Mouse (Mus musculus): Measurements from ENCODE around the gene Avil.
"Not testable (repeated sequence)": the region's sequence is repeated elsewhere in the genome, so short reads cannot be mapped to it uniquely, and the experiment has no call there.

Gene Avil

GRCm38 (mm10) chr10:127059174-127059967 is 58.9 kb downstream of the Avil start:
- no peak for DNase-seq (ENCODE audit: low read depth in 1 of 2, low spot score in 2 of 2)

DNA sequence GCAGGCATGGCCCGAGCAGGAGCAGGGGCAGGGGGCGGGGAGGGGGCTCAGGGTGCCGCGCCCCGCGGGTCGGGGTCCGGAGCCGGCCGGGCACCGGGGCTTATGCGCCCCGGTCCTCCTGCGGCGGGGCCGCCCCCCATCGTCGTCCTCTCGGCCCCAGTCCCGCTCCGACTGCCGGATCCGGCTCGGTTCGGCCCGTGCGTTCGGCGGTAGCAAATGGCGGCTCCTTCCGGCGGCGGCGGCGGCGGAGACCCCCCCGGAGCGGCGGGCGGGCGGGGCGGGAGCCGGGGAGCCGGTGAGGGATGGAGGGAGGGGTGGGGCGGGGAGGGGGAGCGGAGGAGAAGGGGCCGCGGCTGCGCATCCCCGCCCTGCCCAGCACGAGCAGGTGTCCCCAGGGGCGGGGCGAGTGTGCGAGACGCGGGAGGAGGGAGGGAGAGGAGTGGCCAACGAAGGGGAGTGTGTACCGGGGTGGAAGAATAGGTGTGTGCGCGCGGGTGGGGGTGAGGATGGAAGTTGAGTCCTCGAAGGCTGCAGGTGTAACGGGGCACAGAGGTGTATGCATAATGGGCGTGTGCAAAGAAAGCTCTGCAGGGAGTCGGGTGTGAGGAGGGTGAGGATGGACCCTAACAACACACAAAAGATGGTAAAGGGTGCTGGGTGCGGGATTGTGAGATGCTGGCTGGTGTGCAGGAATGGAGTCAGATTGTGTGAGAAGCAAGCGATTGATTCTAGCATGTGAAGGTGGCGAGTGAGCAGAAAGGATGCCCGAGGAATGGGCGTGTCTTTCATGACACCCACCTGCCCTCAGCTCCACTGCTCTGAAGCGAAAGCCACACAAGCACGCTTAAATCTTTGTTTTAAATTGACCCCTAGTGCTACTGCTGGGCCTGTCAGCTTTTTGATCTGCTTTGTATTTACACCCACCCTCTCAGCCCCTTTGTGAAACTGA is 59.7 kb downstream of the Avil start, which contains the start of gene March9:
Gene March9, minus strand, starts transcription at position 217 of the 949 bp plus-strand sequence.
- no peak for DNase-seq (ENCODE audit: low read depth in 1 of 2, low spot score in 2 of 2)

DNA sequence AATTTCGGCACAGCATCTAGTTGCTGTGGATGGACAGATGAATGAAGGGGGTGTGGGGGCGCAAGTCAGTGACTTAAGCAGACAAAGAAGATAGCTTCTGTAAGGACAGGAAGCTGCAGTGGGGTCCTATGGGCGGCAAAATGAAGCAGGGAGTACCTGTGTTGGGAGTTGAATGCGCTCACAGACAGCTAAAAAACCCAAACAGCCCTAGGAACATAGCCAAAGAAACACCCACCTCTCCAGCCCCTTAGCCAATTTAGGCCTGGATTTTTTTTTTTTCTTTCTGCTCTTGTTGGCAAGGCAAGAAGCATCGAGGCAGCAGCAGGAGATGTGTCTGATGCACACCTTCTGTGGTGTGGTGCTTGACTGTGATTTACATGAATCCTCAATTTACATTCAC is 60.6 kb downstream of the Avil start:
- no peak for DNase-seq (ENCODE audit: low read depth in 1 of 2, low spot score in 2 of 2)

GRCm38 (mm10) chr10:127061513-127061912 is 61.0 kb downstream of the Avil start:
- no peak for DNase-seq (ENCODE audit: low read depth in 1 of 2, low spot score in 2 of 2)

- not testable (repeated sequence) for DNase-seq (ENCODE audit: low read depth in 1 of 2, low spot score in 2 of 2)
Measured at GRCm38 (mm10) chr10:127062101-127062500, 61.6 kb downstream of the Avil start.

GRCm38 (mm10) chr10:127062503-127062902 is 62.0 kb downstream of the Avil start:
- DNase-seq (ENCODE audit: low read depth in 1 of 2, low spot score in 2 of 2) = no peak

GRCm38 (mm10) chr10:127063239-127063872 is 62.8 kb downstream of the Avil start, which contains the start of gene Cdk4:
TSS of gene Cdk4 (plus strand) at chr10:127063534.
- DNase-seq (ENCODE audit: low read depth in 1 of 2, low spot score in 2 of 2) = peak; percentile 93

GRCm38 (mm10) chr10:127063913-127064870 is 63.7 kb downstream of the Avil start:
- DNase-seq (ENCODE audit: low read depth in 1 of 2, low spot score in 2 of 2) = no peak

DNA sequence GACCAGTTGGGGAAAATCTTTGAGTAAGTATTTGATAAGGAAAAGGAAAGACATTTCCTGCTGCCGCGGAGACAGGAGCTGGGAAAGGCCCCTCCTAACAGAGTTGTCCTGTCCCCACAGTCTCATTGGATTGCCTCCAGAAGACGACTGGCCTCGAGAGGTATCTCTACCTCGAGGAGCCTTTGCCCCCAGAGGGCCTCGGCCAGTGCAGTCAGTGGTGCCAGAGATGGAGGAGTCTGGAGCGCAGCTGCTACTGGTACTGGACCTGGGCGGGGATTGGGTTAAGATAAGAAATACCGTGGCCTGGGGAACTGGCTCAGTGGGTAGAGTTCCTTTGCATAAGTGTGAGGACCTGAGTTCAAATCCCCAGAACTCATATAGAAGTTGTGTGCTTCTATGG is 65.5 kb downstream of the Avil start:
- no peak for DNase-seq (ENCODE audit: low read depth in 1 of 2, low spot score in 2 of 2)

DNA sequence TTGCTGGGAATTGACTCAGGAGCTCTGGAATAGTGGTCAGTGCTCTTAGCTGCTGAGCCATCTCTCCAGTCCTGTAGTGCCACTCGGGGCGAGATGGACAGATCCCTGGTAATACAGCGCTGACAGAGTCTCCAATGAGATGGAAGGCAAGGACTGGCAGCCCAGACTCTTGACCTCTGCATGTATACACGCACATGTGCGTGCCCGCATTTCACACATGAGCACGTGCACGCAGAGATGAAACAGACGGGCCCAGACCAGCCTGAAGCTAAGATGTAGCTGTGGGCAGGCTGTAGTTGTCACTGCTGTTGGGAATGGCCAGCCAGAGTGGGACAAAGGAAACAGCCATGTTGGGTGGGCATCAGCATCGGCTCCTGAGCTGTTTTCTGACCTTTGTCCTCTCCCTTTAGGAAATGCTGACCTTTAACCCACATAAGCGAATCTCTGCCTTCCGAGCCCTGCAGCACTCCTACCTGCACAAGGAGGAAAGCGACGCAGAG is 66.1 kb downstream of the Avil start:
- no peak for DNase-seq (ENCODE audit: low read depth in 1 of 2, low spot score in 2 of 2)

GRCm38 (mm10) chr10:127068360-127069038 is 68.0 kb downstream of the Avil start:
- no peak for DNase-seq (ENCODE audit: low read depth in 1 of 2, low spot score in 2 of 2)

- DNase-seq (ENCODE audit: low read depth in 1 of 2, low spot score in 2 of 2) = no peak
Measured at GRCm38 (mm10) chr10:127069281-127070189, 69.0 kb downstream of the Avil start.

All from monocyte, adult 2 months (primary cell).